Mouse (Mus musculus) neural tube, embryonic 11.5 days (tissue): ENCODE measurements around the gene Tfcp2l1. TPM values are rescaled to one million over a fixed set of nuclear protein-coding genes. Genes with fewer than 3 reads are reported as not detected.

Experiments
- ATAC-seq: fragments of 200-750 bp; cut with Nextera tagmentation; 2 replicates; pipeline ENCODE4 v1.8.0; 2017; ENCODE audit warnings: moderate number of reproducible peaks, mild to moderate bottlenecking, moderate TSS enrichment, moderate library complexity; ENCODE audit not compliant: insufficient read depth, low FRiP score, low TSS enrichment
- DNase-seq: peaks from one replicate; pipeline ENCODE4 v3.0.0-alpha.2; 2015; ENCODE audit warnings: low spot score
- H3K27ac ChIP-seq: fragments of 300-500 bp; sonication (generic); 2 replicates; pipeline ENCODE4 v1.5.1; 2014; ENCODE audit warnings: low read depth, mild to moderate bottlenecking, low read length
- H3K27me3 ChIP-seq: fragments of 300-500 bp; sonication (generic); 2 replicates; pipeline ENCODE4 v1.6.1; 2014; ENCODE audit warnings: mild to moderate bottlenecking, low read length, mixed read lengths; ENCODE audit not compliant: control insufficient read depth, insufficient read depth
- H3K36me3 ChIP-seq: fragments of 300-500 bp; sonication (generic); 2 replicates; pipeline ENCODE4 v1.6.1; 2014; ENCODE audit warnings: mild to moderate bottlenecking, low read length, moderate library complexity, mixed read lengths; ENCODE audit not compliant: control insufficient read depth, insufficient read depth
- H3K4me1 ChIP-seq: fragments of 300-500 bp; sonication (generic); 2 replicates; pipeline ENCODE4 v1.6.1; 2014; ENCODE audit warnings: low read length, mixed read lengths; ENCODE audit not compliant: control insufficient read depth, insufficient read depth
- H3K4me2 ChIP-seq: fragments of 300-500 bp; sonication (generic); 2 replicates; pipeline ENCODE4 v1.6.1; 2014; ENCODE audit warnings: low read depth, mild to moderate bottlenecking, moderate library complexity
- H3K4me3 ChIP-seq: fragments of 300-500 bp; sonication (generic); 2 replicates; pipeline ENCODE4 v1.5.1; 2014; ENCODE audit warnings: low read depth, low read length
- H3K9ac ChIP-seq: fragments of 300-500 bp; sonication (generic); 2 replicates; pipeline ENCODE4 v1.6.1; 2014; ENCODE audit warnings: mild to moderate bottlenecking, low read length
- H3K9me3 ChIP-seq: fragments of 300-500 bp; sonication (generic); 2 replicates; pipeline ENCODE4 v1.6.1; 2016; ENCODE audit warnings: low read length; ENCODE audit not compliant: control insufficient read depth
- WGBS: fragments of 180-500 bp; shearing (Covaris S2); extraction: QIAGEN DNeasy Blood & Tissue Kit; methylation state at CpG from one replicate; pipeline ENCODE4 v1.1.7; 2014; 5-methylcytosine and 5-hydroxymethylcytosine counted together
- polyA plus RNA-seq: library from polyadenylated mRNA; unstranded; fragments of >200 nt; fragmentation: Nextera tagmentation; extraction: Ambion mirVana; gene quantifications from 2 replicates; pipeline ENCODE4 v1.2.1, GENCODE M21; 2014

Tfcp2l1 gene
- 0.08 and 0.12 TPM in 2 replicates for polyA plus RNA-seq

- H3K27ac ChIP-seq, result no peak within 1 kb of the TSS
- peak within 1 kb of the TSS; percentile 44 for H3K4me3 ChIP-seq
- H3K27me3 ChIP-seq, result peaks cover 17% of the 10 kb centered on the region
- ATAC-seq (peak; percentile 84), DNase-seq (peak; percentile 69)
- under 1% methylated on average over 48 of the region's 48 CpGs for WGBS
- H3K9ac ChIP-seq, result peak within 1 kb of the TSS; percentile 38; the same call in 1 of the 2 replicates
- H3K36me3 ChIP-seq, result no peaks in the 10 kb centered on the region
- 0 out of 2 replicates have a peak, but pooled peaks cover 6% of the 10 kb centered on the region for H3K4me1 ChIP-seq
- no peaks in the 10 kb centered on the region for H3K9me3 ChIP-seq
- peak within 1 kb of the TSS; percentile 98 for H3K4me2 ChIP-seq
These were observed at the start of gene Tfcp2l1 for GRCm38 (mm10) chr1:118627781-118628464. Gene Tfcp2l1, plus strand, starts transcription at chr1:118627945.

- H3K4me3 ChIP-seq, result no peak overlapping the region
- H3K36me3 ChIP-seq, result peaks cover 14% of the 10 kb centered on the region
- WGBS, result 96% methylated on average over 2 of the region's 2 CpGs
These were observed 47.5 kb upstream of the Tfcp2l1 start for GRCm38 (mm10) chr1:118580174-118580702.

GRCm38 (mm10) chr1:118581179-118581578, 46.6 kb upstream of the Tfcp2l1 start:
- H3K4me1 ChIP-seq, result no peaks in the 10 kb centered on the region
- H3K9me3 ChIP-seq, result no peaks in the 10 kb centered on the region
- no peak overlapping the region for H3K9ac ChIP-seq
- H3K4me3 ChIP-seq, result no peak overlapping the region
- DNase-seq (no peak), ATAC-seq (no peak)
- no peaks in the 10 kb centered on the region for H3K27me3 ChIP-seq
- 94% methylated on average over 8 of the region's 8 CpGs for WGBS
- H3K27ac ChIP-seq, result no peak overlapping the region
- H3K4me2 ChIP-seq, result no peak overlapping the region
- H3K36me3 ChIP-seq, result peaks cover 12% of the 10 kb centered on the region

More at GRCm38 (mm10) chr1:118580174-118580702, 47.5 kb upstream of the Tfcp2l1 start:
- Histone ChIP-seq H3K27me3 (no peaks in the 10 kb centered on the region), H3K4me1 (no peaks in the 10 kb centered on the region), H3K9me3 (no peaks in the 10 kb centered on the region), H3K9ac (no peak overlapping the region), H3K4me2 (no peak overlapping the region), H3K27ac (no peak overlapping the region)
- ATAC-seq, result no peak
- no peak for DNase-seq

- no peak for DNase-seq
- Histone ChIP-seq H3K4me2 (no peak overlapping the region), H3K27me3 (no peaks in the 10 kb centered on the region), H3K9ac (no peak overlapping the region), H3K27ac (no peak overlapping the region), H3K36me3 (peaks cover 13% of the 10 kb centered on the region), H3K9me3 (no peaks in the 10 kb centered on the region), H3K4me1 (no peaks in the 10 kb centered on the region), H3K4me3 (no peak overlapping the region)
- 90% methylated on average over 5 of the region's 5 CpGs for WGBS
- no peak for ATAC-seq
These were observed 38.0 kb upstream of the Tfcp2l1 start for GRCm38 (mm10) chr1:118589721-118590120.

GRCm38 (mm10) chr1:118592933-118593332, 34.8 kb upstream of the Tfcp2l1 start:
- Histone ChIP-seq H3K4me1 (no peaks in the 10 kb centered on the region), H3K4me3 (no peak overlapping the region), H3K9me3 (no peaks in the 10 kb centered on the region), H3K36me3 (peaks cover 18% of the 10 kb centered on the region), H3K4me2 (no peak overlapping the region), H3K9ac (no peak overlapping the region), H3K27ac (no peak overlapping the region), H3K27me3 (no peaks in the 10 kb centered on the region)
- ATAC-seq, result no peak
- WGBS, result 93% methylated on average over 4 of the region's 4 CpGs
- no peak for DNase-seq

- Histone ChIP-seq H3K4me3 (no peak overlapping the region), H3K9ac (no peak overlapping the region), H3K9me3 (no peaks in the 10 kb centered on the region), H3K27me3 (no peaks in the 10 kb centered on the region), H3K27ac (no peak overlapping the region), H3K36me3 (peaks cover 15% of the 10 kb centered on the region), H3K4me2 (no peak overlapping the region), H3K4me1 (no peaks in the 10 kb centered on the region)
- DNase-seq, result no peak
- 91% methylated on average over 2 of the region's 2 CpGs for WGBS
- no peak for ATAC-seq
These were observed 32.4 kb upstream of the Tfcp2l1 start for GRCm38 (mm10) chr1:118595395-118595794.

GRCm38 (mm10) chr1:118597475-118598213, 30.1 kb upstream of the Tfcp2l1 start:
- Histone ChIP-seq H3K4me2 (no peak overlapping the region), H3K9ac (no peak overlapping the region), H3K4me3 (no peak overlapping the region), H3K27me3 (no peaks in the 10 kb centered on the region), H3K4me1 (no peaks in the 10 kb centered on the region), H3K27ac (no peak overlapping the region), H3K9me3 (no peaks in the 10 kb centered on the region), H3K36me3 (peaks cover 16% of the 10 kb centered on the region)
- 91% methylated on average over 2 of the region's 2 CpGs for WGBS
- DNase-seq, result no peak
- no peak for ATAC-seq

GRCm38 (mm10) chr1:118598339-118598738, 29.4 kb upstream of the Tfcp2l1 start:
- Histone ChIP-seq H3K4me3 (no peak overlapping the region), H3K9ac (no peak overlapping the region), H3K27ac (no peak overlapping the region), H3K4me2 (no peak overlapping the region), H3K36me3 (peaks cover 20% of the 10 kb centered on the region), H3K27me3 (no peaks in the 10 kb centered on the region), H3K9me3 (no peaks in the 10 kb centered on the region), H3K4me1 (no peaks in the 10 kb centered on the region)
- 79% methylated on average over 3 of the region's 3 CpGs for WGBS
- DNase-seq (no peak), ATAC-seq (no peak)
